Mouse (Mus musculus) hindbrain, postnatal 0 days (tissue): ENCODE data around the gene Hist2h3b. TPM values are rescaled to one million over a fixed set of nuclear protein-coding genes. Genes with fewer than 3 reads are reported as not detected.
"Not testable (repeated sequence)": the region's sequence is repeated elsewhere in the genome, so short reads cannot be mapped to it uniquely, and the experiment has no call there.

ENCODE experiments used
- ATAC-seq: fragments of 200-750 bp; cut with Nextera tagmentation; 2 replicates; pipeline ENCODE4 v1.8.0; 2017; ENCODE audit warnings: mild to moderate bottlenecking, moderate TSS enrichment, moderate library complexity
- DNase-seq: peaks from one replicate; pipeline ENCODE4 v3.0.0-alpha.2; 2015; ENCODE audit warnings: low spot score
- H3K27ac ChIP-seq: fragments of 300-500 bp; sonication (generic); 2 replicates; pipeline ENCODE4 v1.5.1; 2014; ENCODE audit warnings: mild to moderate bottlenecking
- H3K27me3 ChIP-seq: fragments of 300-500 bp; sonication (generic); 2 replicates; pipeline ENCODE4 v1.6.1; 2014; ENCODE audit warnings: low read length, mixed read lengths; ENCODE audit not compliant: insufficient read depth
- H3K36me3 ChIP-seq: fragments of 300-500 bp; sonication (generic); 2 replicates; pipeline ENCODE4 v1.6.1; 2014; ENCODE audit warnings: low read length, mixed read lengths; ENCODE audit not compliant: insufficient read depth
- H3K4me1 ChIP-seq: fragments of 300-500 bp; sonication (generic); 2 replicates; pipeline ENCODE4 v1.6.1; 2014; ENCODE audit warnings: antibody characterized with exemption, low read length, mixed read lengths; ENCODE audit not compliant: insufficient read depth
- H3K4me2 ChIP-seq: fragments of 300-500 bp; sonication (generic); 2 replicates; pipeline ENCODE4 v1.6.1; 2014; ENCODE audit warnings: low read depth, mild to moderate bottlenecking, low read length, moderate library complexity, mixed read lengths
- H3K4me3 ChIP-seq: fragments of 300-500 bp; sonication (generic); 2 replicates; pipeline ENCODE4 v1.5.1; 2014; ENCODE audit warnings: low read length
- H3K9ac ChIP-seq: fragments of 300-500 bp; sonication (generic); replicated peaks from 2 replicates; pipeline ENCODE4 v1.6.1; 2014; ENCODE audit warnings: mild to moderate bottlenecking, low read length, moderate library complexity, mixed read lengths
- H3K9me3 ChIP-seq: fragments of 300-500 bp; sonication (generic); 2 replicates; pipeline ENCODE4 v1.6.1; 2016; ENCODE audit warnings: low read length, mixed read lengths
- CTCF ChIP-seq: IDR thresholded peaks from 2 replicates; pipeline ENCODE4 v1.5.1; 2016; ENCODE audit warnings: antibody characterized with exemption, control low read depth, low read depth
- WGBS: fragments of 180-500 bp; shearing (Covaris S2); extraction: QIAGEN DNeasy Blood & Tissue Kit; methylation state at CpG from one replicate; pipeline ENCODE4 v1.1.7; 2014; 5-methylcytosine and 5-hydroxymethylcytosine counted together
- polyA plus RNA-seq: library from polyadenylated mRNA; unstranded; fragments of >200 nt; fragmentation: Nextera tagmentation; extraction: Ambion mirVana; gene quantifications from 2 replicates; pipeline ENCODE4 v1.2.1, GENCODE M21; 2015
- total RNA-seq: library from RNA; depleted of rRNA; stranded (reverse); fragments of >200 nt; gene quantifications from 2 replicates; pipeline ENCODE4 v1.2.3, GENCODE M21; 2014

The Hist2h3b gene
- total and polyA plus RNA-seq, 2 experiments from 2014 or later: 15.7 to 1,585 TPM

DNA sequence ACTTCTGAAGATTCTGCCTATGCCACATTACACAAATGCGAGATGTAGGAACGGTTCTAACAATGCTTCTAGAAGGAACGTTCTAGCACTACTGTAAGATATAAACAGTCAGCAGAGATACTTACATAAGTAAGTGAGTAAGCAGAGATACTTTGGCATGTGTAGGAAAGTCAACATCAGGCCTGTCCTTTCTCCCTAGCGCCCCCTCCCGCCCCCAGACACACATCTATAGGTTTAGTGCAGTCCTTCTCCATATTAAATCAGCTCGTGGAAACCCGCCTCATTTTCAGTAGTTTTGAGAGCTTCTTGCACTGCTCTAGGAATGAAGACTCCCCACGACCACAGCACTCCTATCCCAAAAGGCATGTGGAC lies 9.0 kb downstream of the Hist2h3b start:
- WGBS: 16% methylated on average over 8 of the region's 8 CpGs
- peak overlapping the region; percentile 51 for H3K9ac ChIP-seq
- DNase-seq (peak; percentile 50), ATAC-seq (no peak; the same call in 1 of the 2 replicates)
- H3K4me1 ChIP-seq: peaks cover 4% of the 10 kb centered on the region; the same call in 1 of the 2 replicates
- H3K9me3 ChIP-seq: no peaks in the 10 kb centered on the region
- no peaks in the 10 kb centered on the region for H3K27me3 ChIP-seq
- no peaks in the 10 kb centered on the region for H3K36me3 ChIP-seq
- H3K27ac ChIP-seq: peak overlapping the region; percentile 83; the same call in 1 of the 2 replicates
- H3K4me3 ChIP-seq: peak overlapping the region; percentile 42
- peak overlapping the region; percentile 80 for H3K4me2 ChIP-seq
- no peak for TF ChIP-seq CTCF

DNA sequence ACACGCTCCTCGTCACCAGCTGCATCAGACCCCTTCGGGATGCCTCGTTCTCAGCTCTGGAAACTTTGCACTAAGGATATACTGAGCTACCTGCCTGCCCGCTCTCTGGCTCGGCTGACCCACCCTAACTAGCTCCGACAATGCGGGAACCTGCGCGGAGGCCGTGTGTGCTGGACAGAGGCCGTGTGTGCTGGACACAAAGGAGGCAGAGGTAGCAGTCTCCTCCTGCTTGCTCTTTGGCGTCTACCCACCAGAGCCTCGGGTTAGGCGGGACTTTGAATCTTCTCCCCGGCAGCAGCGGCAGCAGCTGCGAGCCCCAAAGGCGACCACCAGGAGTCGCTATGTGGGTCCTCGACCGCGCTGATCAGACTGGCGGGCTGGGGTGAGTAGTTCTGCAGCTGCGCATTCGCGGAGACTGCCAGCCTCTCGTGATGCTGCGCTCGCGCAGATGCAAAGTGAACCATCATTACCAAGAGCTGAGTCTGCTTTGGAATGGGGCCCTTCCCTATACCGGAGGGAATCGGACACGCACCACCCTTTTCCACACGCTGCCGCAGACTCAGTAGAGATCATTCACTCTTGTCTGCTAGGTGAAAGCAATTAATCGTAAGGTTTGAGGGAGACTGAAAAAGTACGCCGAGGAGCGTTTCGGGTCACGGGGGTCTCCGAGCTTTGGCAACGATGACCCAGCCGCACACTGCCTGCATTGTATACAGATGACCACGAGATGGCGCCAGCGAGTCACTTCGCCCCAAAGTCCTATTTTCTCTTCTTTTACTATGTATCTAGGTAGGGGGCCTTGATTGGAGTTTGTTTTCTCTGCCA lies 9.6 kb downstream of the Hist2h3b start:
- Histone ChIP-seq H3K36me3 (no peaks in the 10 kb centered on the region), H3K27me3 (no peaks in the 10 kb centered on the region), H3K4me3 (peak overlapping the region; percentile 42), H3K4me1 (peaks cover 4% of the 10 kb centered on the region; the same call in 1 of the 2 replicates), H3K9ac (peak overlapping the region; percentile 51), H3K4me2 (peak overlapping the region; percentile 80), H3K9me3 (no peaks in the 10 kb centered on the region), H3K27ac (peak overlapping the region; percentile 83)
- ATAC-seq: peak; percentile 98
- under 1% methylated on average over 49 of the region's 49 CpGs for WGBS
- peak; percentile 86 for TF ChIP-seq CTCF
- DNase-seq: peak; percentile 97

DNA sequence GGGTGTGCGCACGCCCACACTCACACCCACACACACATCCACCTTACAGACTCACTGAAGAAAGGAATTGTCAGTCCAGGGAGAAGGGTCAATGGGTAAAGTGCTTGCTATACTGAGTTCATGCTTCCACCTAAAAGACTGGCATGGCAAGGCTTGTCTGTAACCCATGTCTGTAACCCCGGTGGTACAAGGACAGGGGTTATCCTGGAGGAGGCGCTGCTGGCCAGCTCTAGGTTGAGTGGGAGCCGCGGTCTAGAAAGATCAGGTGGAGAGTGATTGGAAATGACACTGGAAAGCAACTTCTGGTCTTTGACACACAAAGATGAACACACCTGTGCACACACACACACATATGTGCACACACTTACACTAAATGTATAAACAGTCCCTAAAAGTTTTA lies 12.2 kb downstream of the Hist2h3b start:
- no peak overlapping the region for H3K9ac ChIP-seq
- no peak overlapping the region for H3K27ac ChIP-seq
- DNase-seq (no peak), ATAC-seq (no peak)
- H3K27me3 ChIP-seq: 0 out of 2 replicates have a peak, but pooled peaks cover 2% of the 10 kb centered on the region
- H3K4me3 ChIP-seq: no peak overlapping the region
- no peak for TF ChIP-seq CTCF
- WGBS: 53% methylated on average over 6 of the region's 6 CpGs
- H3K36me3 ChIP-seq: no peaks in the 10 kb centered on the region
- H3K9me3 ChIP-seq: no peaks in the 10 kb centered on the region
- H3K4me1 ChIP-seq: peaks cover 4% of the 10 kb centered on the region; the same call in 1 of the 2 replicates
- no peak overlapping the region for H3K4me2 ChIP-seq

DNA sequence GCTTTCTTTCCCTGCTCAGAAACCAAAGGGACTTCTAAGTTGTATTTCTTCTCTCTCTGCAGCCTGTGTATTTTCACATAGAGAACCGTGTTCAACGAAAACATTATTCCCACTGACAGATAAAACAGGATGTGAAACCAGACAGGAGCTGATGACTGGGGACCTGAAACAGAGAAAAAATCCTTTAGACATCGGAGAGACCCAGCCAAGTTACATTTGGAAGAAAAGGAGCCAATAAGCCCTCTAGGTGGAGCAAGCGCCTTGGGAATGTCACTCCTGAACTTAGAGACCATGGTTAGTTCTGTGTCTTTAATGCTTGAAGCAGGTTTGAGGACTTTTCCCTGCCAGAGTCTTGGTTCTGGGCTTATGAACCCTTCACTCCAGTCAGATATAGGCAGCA lies 16.0 kb downstream of the Hist2h3b start:
- Histone ChIP-seq H3K4me2 (no peak overlapping the region), H3K4me1 (no peaks in the 10 kb centered on the region), H3K36me3 (no peaks in the 10 kb centered on the region), H3K27me3 (0 out of 2 replicates have a peak, but pooled peaks cover 5% of the 10 kb centered on the region), H3K4me3 (no peak overlapping the region), H3K9me3 (no peaks in the 10 kb centered on the region), H3K9ac (no peak overlapping the region), H3K27ac (no peak overlapping the region)
- peak; percentile 73 for DNase-seq
- 19% methylated on average over 4 of the region's 4 CpGs for WGBS
- no peak for ATAC-seq
- TF ChIP-seq CTCF: peak; percentile 66

DNA sequence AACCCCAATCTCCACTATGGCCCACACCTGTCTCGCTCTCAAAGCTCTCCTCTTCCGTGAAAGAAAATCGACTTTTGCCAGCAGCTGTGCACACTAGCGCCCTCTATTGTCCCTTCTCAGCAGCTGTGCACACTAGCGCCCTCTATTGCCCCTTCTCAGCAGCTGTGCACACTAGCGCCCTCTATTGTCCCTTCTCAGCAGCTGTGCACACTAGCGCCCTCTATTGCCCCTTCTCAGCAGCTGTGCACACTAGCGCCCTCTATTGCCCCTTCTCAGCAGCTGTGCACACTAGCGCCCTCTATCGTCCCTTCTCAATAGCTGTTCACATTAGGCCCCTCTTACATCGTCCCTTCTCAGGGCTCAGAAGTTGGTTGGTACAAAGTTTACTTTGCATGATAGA lies 18.9 kb downstream of the Hist2h3b start:
- not testable (repeated sequence) for H3K27ac ChIP-seq, H3K36me3 ChIP-seq, H3K4me1 ChIP-seq, DNase-seq, H3K9ac ChIP-seq, H3K4me2 ChIP-seq, H3K9me3 ChIP-seq, H3K27me3 ChIP-seq, ATAC-seq, H3K4me3 ChIP-seq
- peak; percentile 82 for TF ChIP-seq CTCF
- 94% methylated on average over 11 of the region's 11 CpGs for WGBS

DNA sequence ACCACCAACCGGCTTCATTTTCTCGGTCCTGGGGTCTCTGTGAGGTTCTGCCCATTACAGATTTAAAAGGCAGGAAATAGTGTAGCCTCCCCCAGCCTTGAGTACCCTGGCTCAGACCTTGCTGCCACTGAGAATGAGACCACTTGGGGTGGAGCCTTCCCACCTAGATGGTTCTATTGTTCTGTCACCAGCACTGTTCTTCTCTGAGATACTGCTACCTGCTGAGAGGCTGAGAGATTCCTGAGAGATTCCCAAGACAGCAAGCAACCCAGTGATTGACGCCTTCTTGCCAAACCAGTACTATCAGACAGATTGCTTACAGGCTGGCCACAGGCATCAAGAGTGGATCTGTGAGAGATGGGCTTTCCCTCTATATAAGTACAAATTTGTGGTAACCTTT lies 20.7 kb downstream of the Hist2h3b start:
- no peaks in the 10 kb centered on the region for H3K4me1 ChIP-seq
- H3K4me3 ChIP-seq: no peak overlapping the region
- 67% methylated on average over 3 of the region's 3 CpGs for WGBS
- ATAC-seq: no peak
- no peak for DNase-seq
- no peaks in the 10 kb centered on the region for H3K9me3 ChIP-seq
- H3K4me2 ChIP-seq: no peak overlapping the region
- TF ChIP-seq CTCF: no peak
- no peak overlapping the region for H3K9ac ChIP-seq
- no peak overlapping the region for H3K27ac ChIP-seq
- H3K36me3 ChIP-seq: no peaks in the 10 kb centered on the region
- 0 out of 2 replicates have a peak, but pooled peaks cover 3% of the 10 kb centered on the region for H3K27me3 ChIP-seq

DNA sequence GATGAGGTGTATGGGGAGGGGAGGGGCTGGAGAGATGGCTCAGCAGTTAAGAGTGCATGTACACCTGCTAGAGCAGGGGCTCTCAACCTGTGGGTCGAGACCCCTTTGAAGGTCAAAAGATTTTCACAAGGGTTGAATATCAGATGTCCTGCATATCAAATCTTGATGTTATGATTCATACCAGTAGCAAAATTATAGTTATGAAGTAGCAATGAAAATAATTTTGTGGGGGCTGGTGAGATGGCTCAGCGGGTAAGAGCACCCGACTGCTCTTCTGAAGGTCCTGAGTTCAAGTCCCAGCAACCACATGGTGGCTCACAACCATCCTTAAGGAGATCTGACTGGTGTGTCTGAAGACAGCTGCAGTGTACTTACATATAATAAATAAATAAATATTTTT lies 22.3 kb downstream of the Hist2h3b start:
- not testable (repeated sequence) for H3K36me3 ChIP-seq, H3K4me2 ChIP-seq, H3K9ac ChIP-seq, H3K9me3 ChIP-seq, DNase-seq, ATAC-seq, H3K27me3 ChIP-seq, H3K4me1 ChIP-seq, H3K4me3 ChIP-seq, H3K27ac ChIP-seq
- WGBS: 94% methylated on average over 3 of the region's 3 CpGs
